Mouse (Mus musculus): ENCODE measurements around the gene Zfp2. TPM values are rescaled to one million over a fixed set of nuclear protein-coding genes. Genes with fewer than 3 reads are reported as not detected.

The Zfp2 gene
- polyA plus RNA-seq, 1 experiment from 2014 or later = 10.8 TPM

DNA sequence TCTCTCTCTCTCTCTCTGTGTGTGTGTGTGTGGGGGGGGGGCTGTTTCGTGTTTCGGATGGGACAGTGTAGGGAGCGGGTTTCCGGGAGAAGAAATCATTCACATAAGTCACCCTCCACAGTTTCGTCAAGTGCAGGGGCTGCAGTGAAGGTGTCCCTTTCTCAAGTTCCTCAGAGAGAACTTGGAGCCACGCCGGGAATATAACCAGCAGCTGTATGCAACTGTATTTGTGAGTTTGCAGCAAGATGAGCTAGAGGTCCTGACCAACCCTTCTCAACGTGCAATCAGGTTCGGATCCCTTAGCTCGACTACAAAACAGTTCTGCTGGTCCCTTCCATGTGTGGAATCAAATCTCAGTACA is 29.1 kb downstream of the Zfp2 start:
- Histone ChIP-seq H3K27me3 (ENCODE audit: insufficient read depth, low read length) (no peaks in the 10 kb centered on the region), H3K9me3 (replicated peaks; ENCODE audit: low read length) (no peaks in the 10 kb centered on the region), H3K4me1 (replicated peaks; ENCODE audit: insufficient read depth, low read length) (0 out of 2 replicates have a peak, but pooled peaks cover 6% of the 10 kb centered on the region), H3K36me3 (ENCODE audit: insufficient read depth, low read length) (peaks cover 12% of the 10 kb centered on the region; the same call in 1 of the 2 replicates), H3K4me3 (replicated peaks; ENCODE audit: low read depth, low read length) (peak overlapping the region; percentile 37), H3K27ac (peak overlapping the region; percentile 47; the same call in 1 of the 2 replicates), H3K9ac (ENCODE audit: low read depth, low read length) (peak overlapping the region; percentile 57), H3K4me2 (ENCODE audit: low read length) (peak overlapping the region; percentile 76)
- TF ChIP-seq CTCF (IDR thresholded peaks at IDR 0.05; ENCODE audit: low read depth) = no peak
- WGBS = 7% methylated on average over 10 of the region's 10 CpGs
- ATAC-seq (replicated peaks; ENCODE audit: low FRiP score, low read depth) = peak; percentile 38; the same call in 1 of the 2 replicates
- no peak for DNase-seq (ENCODE audit: low spot score)

DNA sequence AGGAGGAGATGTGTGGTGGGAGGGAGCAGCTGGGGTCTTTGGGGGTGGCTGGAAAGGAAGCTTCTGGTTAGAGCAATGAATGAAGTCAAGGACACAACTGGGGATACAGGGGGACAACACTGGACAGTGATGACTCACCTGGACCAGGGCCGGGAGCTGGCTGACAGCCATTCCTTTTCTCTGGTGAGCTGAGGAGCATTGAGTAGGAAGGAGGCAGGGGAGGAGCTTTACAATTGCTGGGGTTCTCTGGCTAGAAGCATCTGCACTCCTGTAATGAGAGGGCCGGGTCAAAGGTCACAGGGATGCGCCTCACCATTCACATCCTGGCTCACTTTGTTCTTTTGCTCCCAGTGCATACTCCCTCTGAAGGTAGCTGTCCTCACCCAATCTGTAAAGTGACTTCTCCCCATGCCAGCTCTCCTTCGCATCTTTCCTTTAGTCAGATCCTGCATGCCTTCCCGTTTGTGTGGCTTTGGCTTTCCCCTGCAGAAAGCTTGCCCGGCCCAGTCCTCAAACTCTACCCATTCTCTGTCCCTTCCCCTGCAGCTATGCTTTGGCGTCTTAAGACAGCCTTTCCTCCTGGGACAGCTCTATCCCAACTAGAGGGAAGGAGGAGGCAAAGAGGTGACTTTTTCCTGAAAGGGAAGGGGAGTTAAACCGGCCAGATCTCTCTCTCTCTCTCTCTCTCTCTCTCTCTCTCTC is 29.6 kb downstream of the Zfp2 start:
- H3K27ac ChIP-seq = no peak overlapping the region
- WGBS = 44% methylated on average over 8 of the region's 8 CpGs
- H3K9me3 ChIP-seq (replicated peaks; ENCODE audit: low read length) = no peaks in the 10 kb centered on the region
- H3K27me3 ChIP-seq (ENCODE audit: insufficient read depth, low read length) = no peaks in the 10 kb centered on the region
- ATAC-seq (replicated peaks; ENCODE audit: low FRiP score, low read depth) (no peak), DNase-seq (ENCODE audit: low spot score) (peak; percentile 9)
- H3K4me1 ChIP-seq (replicated peaks; ENCODE audit: insufficient read depth, low read length) = 0 out of 2 replicates have a peak, but pooled peaks cover 6% of the 10 kb centered on the region
- no peak for TF ChIP-seq CTCF (IDR thresholded peaks at IDR 0.05; ENCODE audit: low read depth)
- peak overlapping the region; percentile 76 for H3K4me2 ChIP-seq (ENCODE audit: low read length)
- peaks cover 12% of the 10 kb centered on the region; the same call in 1 of the 2 replicates for H3K36me3 ChIP-seq (ENCODE audit: insufficient read depth, low read length)
- peak overlapping the region; percentile 37 for H3K4me3 ChIP-seq (replicated peaks; ENCODE audit: low read depth, low read length)
- peak overlapping the region; percentile 57; the same call in 1 of the 2 replicates for H3K9ac ChIP-seq (ENCODE audit: low read depth, low read length)

DNA sequence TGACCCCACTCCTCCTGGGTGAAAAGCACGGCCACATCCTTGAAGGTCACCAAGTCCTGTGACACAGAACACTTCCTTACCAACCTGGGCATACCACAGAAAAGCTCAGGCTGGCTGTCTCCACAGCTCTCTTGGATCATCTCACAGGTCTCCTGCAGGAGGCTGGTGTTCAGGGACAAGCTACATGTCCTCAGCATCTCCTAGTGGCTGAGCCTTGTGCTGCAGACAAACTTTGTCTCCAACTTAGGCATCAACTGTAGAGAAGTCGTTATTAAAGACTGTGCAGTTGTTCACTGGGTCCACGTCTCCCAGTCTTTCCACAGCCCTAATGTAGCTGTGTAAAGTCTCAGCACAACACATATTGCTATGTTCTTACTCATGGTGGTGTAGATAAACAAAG is 32.2 kb downstream of the Zfp2 start:
- Histone ChIP-seq H3K9ac (ENCODE audit: low read depth, low read length) (no peak overlapping the region), H3K27ac (no peak overlapping the region), H3K36me3 (ENCODE audit: insufficient read depth, low read length) (peaks cover 12% of the 10 kb centered on the region; the same call in 1 of the 2 replicates), H3K9me3 (replicated peaks; ENCODE audit: low read length) (no peaks in the 10 kb centered on the region), H3K4me3 (replicated peaks; ENCODE audit: low read depth, low read length) (no peak overlapping the region), H3K4me1 (replicated peaks; ENCODE audit: insufficient read depth, low read length) (0 out of 2 replicates have a peak, but pooled peaks cover 6% of the 10 kb centered on the region), H3K4me2 (ENCODE audit: low read length) (no peak overlapping the region), H3K27me3 (ENCODE audit: insufficient read depth, low read length) (no peaks in the 10 kb centered on the region)
- DNase-seq (ENCODE audit: low spot score) (no peak), ATAC-seq (replicated peaks; ENCODE audit: low FRiP score, low read depth) (no peak)
- 81% methylated on average over 3 of the region's 3 CpGs for WGBS
- peak; percentile 33; the same call in 1 of the 2 replicates for TF ChIP-seq CTCF (IDR thresholded peaks at IDR 0.05; ENCODE audit: low read depth)

DNA sequence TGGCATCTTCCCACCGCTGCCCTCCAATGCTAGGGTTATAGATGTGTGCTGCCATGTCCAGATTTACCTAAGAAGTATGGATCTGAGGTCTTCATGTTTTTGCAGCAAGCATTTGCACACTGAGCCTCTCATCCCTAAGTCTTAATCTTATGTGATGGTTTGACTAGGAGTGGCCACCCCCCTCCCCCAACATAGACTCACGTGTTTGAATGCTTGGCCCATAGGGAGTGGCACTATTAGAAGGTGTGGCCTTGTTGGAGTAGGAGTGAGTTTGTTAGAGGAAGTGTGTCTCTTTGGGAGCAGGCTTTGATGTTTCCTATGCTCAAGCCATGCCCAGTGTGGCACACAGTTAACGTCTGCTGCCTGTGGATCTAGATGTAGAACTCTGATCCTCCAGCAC is 37.3 kb downstream of the Zfp2 start:
- Histone ChIP-seq H3K4me1 (replicated peaks; ENCODE audit: insufficient read depth, low read length) (no peaks in the 10 kb centered on the region), H3K9ac (ENCODE audit: low read depth, low read length) (no peak overlapping the region), H3K9me3 (replicated peaks; ENCODE audit: low read length) (peaks cover 1% of the 10 kb centered on the region; the same call in 1 of the 2 replicates), H3K4me3 (replicated peaks; ENCODE audit: low read depth, low read length) (no peak overlapping the region), H3K27ac (no peak overlapping the region), H3K36me3 (ENCODE audit: insufficient read depth, low read length) (peaks cover 23% of the 10 kb centered on the region), H3K4me2 (ENCODE audit: low read length) (no peak overlapping the region), H3K27me3 (ENCODE audit: insufficient read depth, low read length) (no peaks in the 10 kb centered on the region)
- ATAC-seq (replicated peaks; ENCODE audit: low FRiP score, low read depth) (no peak), DNase-seq (ENCODE audit: low spot score) (no peak)
- no peak for TF ChIP-seq CTCF (IDR thresholded peaks at IDR 0.05; ENCODE audit: low read depth)
- WGBS = 89% methylated on average over 3 of the region's 3 CpGs

DNA sequence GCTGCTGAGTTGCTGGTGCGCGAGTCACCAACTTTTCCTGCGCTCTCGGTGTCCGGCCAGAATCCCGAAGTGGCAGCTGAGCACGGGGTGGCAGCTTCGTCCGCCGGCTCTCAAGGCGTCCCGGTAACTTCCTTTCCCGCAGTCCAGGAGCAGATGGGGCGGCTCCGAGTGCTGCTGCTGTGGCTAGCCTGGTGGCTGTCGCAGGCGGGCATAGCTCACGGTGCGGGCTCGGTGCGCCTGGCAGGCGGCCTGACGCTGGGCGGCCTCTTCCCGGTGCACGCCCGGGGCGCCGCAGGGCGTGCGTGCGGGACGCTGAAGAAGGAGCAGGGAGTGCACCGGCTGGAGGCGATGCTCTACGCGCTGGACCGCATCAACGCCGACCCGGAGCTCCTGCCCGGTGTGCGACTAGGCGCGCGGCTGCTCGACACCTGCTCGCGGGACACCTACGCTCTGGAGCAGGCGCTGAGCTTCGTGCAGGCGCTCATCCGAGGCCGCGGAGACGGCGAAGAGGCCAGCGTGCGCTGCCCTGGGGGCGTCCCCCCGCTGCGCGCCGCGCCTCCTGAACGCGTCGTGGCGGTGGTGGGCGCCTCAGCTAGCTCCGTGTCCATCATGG is 64.9 kb downstream of the Zfp2 start:
- Histone ChIP-seq H3K9ac (ENCODE audit: low read depth, low read length) (0 out of 2 replicates have a peak overlapping the region, but pooled peaks have one; percentile 31), H3K4me2 (ENCODE audit: low read length) (peak overlapping the region; percentile 71), H3K36me3 (ENCODE audit: insufficient read depth, low read length) (no peaks in the 10 kb centered on the region), H3K4me3 (replicated peaks; ENCODE audit: low read depth, low read length) (peak overlapping the region; percentile 40), H3K9me3 (replicated peaks; ENCODE audit: low read length) (no peaks in the 10 kb centered on the region), H3K27ac (no peak overlapping the region), H3K27me3 (ENCODE audit: insufficient read depth, low read length) (peaks cover 35% of the 10 kb centered on the region), H3K4me1 (replicated peaks; ENCODE audit: insufficient read depth, low read length) (peaks cover 16% of the 10 kb centered on the region; the same call in 1 of the 2 replicates)
- under 1% methylated on average over 66 of the region's 72 CpGs for WGBS
- DNase-seq (ENCODE audit: low spot score) (peak; percentile 6), ATAC-seq (replicated peaks; ENCODE audit: low FRiP score, low read depth) (peak; percentile 66)
- TF ChIP-seq CTCF (IDR thresholded peaks at IDR 0.05; ENCODE audit: low read depth) = no peak

DNA sequence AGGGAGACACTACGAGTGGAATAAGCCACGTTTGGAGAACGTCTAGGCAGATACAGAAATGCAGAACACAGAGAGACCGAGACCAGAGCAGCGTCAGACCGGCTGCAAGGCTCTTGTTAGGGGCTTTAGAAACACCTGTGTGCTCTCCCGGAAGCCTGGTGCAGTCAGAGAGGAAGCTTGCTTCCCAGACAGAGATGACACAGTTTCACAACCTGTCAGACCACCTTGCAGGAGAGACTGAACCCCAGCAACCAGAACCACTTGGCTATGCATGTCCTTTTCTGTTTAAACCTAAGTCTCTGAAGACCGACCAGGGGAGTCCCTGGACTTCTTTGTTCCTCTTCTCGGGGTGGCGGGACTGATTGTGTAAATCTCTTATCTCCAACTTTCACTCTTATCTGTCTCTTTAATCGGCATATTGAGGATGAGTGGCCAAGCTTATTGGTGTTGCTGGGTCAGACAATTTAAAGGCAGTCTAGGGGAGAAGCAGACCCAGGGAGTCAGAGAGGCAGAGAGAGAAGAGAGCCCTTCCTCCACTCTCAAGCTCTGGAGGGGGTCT is 65.7 kb downstream of the Zfp2 start, which contains the start of gene Grm6:
Gene Grm6, plus strand, starts transcription at position 509 of the 559 bp plus-strand sequence.
- Histone ChIP-seq H3K27me3 (ENCODE audit: insufficient read depth, low read length) (peaks cover 35% of the 10 kb centered on the region), H3K9ac (ENCODE audit: low read depth, low read length) (0 out of 2 replicates have a peak within 1 kb of the TSS, but pooled peaks have one; percentile 31)
- TF ChIP-seq CTCF (IDR thresholded peaks at IDR 0.05; ENCODE audit: low read depth) = no peak

More for the DNA sequence above, 65.7 kb downstream of the Zfp2 start, which contains the start of gene Grm6:
- no peak for DNase-seq (ENCODE audit: low spot score)
- Histone ChIP-seq H3K4me1 (replicated peaks; ENCODE audit: insufficient read depth, low read length) (peaks cover 16% of the 10 kb centered on the region; the same call in 1 of the 2 replicates), H3K9me3 (replicated peaks; ENCODE audit: low read length) (no peaks in the 10 kb centered on the region), H3K27ac (no peak within 1 kb of the TSS), H3K4me3 (replicated peaks; ENCODE audit: low read depth, low read length) (peak within 1 kb of the TSS; percentile 40), H3K4me2 (ENCODE audit: low read length) (peak within 1 kb of the TSS; percentile 71), H3K36me3 (ENCODE audit: insufficient read depth, low read length) (no peaks in the 10 kb centered on the region)
- no peak for ATAC-seq (replicated peaks; ENCODE audit: low FRiP score, low read depth)
- 1% methylated on average over 11 of the region's 11 CpGs for WGBS

Data from kidney, postnatal 0 days (tissue).